Mouse (Mus musculus) thymus, postnatal 25 days (tissue): Measurements from ENCODE around the gene Ephb6.
"Not testable (repeated sequence)": the region's sequence is repeated elsewhere in the genome, so short reads cannot be mapped to it uniquely, and the experiment has no call there.

ENCODE experiments used
- DNase-seq: peaks from one replicate; pipeline ENCODE4 v3.0.0; 2022

Gene Ephb6

GRCm38 (mm10) chr6:41605061-41605793 lies at the start of gene Ephb6:
Gene Ephb6, plus strand, starts transcription at chr6:41605482.
- peak; percentile 91 for DNase-seq

- peak; percentile 38 for DNase-seq
Measured at GRCm38 (mm10) chr6:41556389-41556788, 48.9 kb upstream of the Ephb6 start.

GRCm38 (mm10) chr6:41557468-41557867 lies 47.8 kb upstream of the Ephb6 start:
- DNase-seq, result peak; percentile 78

GRCm38 (mm10) chr6:41558271-41558670 lies 47.0 kb upstream of the Ephb6 start:
- peak; percentile 85 for DNase-seq

- DNase-seq, result peak; percentile 73
Measured at GRCm38 (mm10) chr6:41559331-41559730, 46.0 kb upstream of the Ephb6 start.

GRCm38 (mm10) chr6:41560273-41560672 lies 45.0 kb upstream of the Ephb6 start:
- no peak for DNase-seq

- DNase-seq, result peak; percentile 9
Measured at GRCm38 (mm10) chr6:41562598-41562997, 42.7 kb upstream of the Ephb6 start.

- DNase-seq, result not testable (repeated sequence)
Measured at GRCm38 (mm10) chr6:41563104-41563951, 42.0 kb upstream of the Ephb6 start.

- no peak for DNase-seq
Measured at GRCm38 (mm10) chr6:41565261-41565660, 40.0 kb upstream of the Ephb6 start.

- no peak for DNase-seq
Measured at GRCm38 (mm10) chr6:41566965-41567364, 38.3 kb upstream of the Ephb6 start.

- no peak for DNase-seq
Measured at GRCm38 (mm10) chr6:41569078-41569477, 36.2 kb upstream of the Ephb6 start.

- DNase-seq, result no peak
Measured at GRCm38 (mm10) chr6:41576526-41577097, 28.7 kb upstream of the Ephb6 start.

- no peak for DNase-seq
Measured at GRCm38 (mm10) chr6:41577297-41577696, 28.0 kb upstream of the Ephb6 start.

- no peak for DNase-seq
Measured at GRCm38 (mm10) chr6:41581295-41581694, 24.0 kb upstream of the Ephb6 start.

- DNase-seq, result no peak
Measured at GRCm38 (mm10) chr6:41582189-41582588, 23.1 kb upstream of the Ephb6 start.

- DNase-seq, result peak; percentile 85
Measured at GRCm38 (mm10) chr6:41604401-41605050, 756 bp upstream of the Ephb6 start.

- DNase-seq, result no peak
Measured at GRCm38 (mm10) chr6:41605794-41606104, 467 bp downstream of the Ephb6 start.

GRCm38 (mm10) chr6:41606214-41606613 lies 932 bp downstream of the Ephb6 start:
- DNase-seq, result peak; percentile 58

GRCm38 (mm10) chr6:41607637-41608036 lies 2.4 kb downstream of the Ephb6 start:
- DNase-seq, result no peak

- DNase-seq, result no peak
Measured at GRCm38 (mm10) chr6:41620173-41620798, 15.0 kb downstream of the Ephb6 start.

- no peak for DNase-seq
Measured at GRCm38 (mm10) chr6:41621241-41621990, 16.1 kb downstream of the Ephb6 start.

- peak; percentile 66 for DNase-seq
Measured at GRCm38 (mm10) chr6:41622661-41623060, 17.4 kb downstream of the Ephb6 start.
